Mouse (Mus musculus): ENCODE measurements around the gene Gtpbp10. TPM values are rescaled to one million over a fixed set of nuclear protein-coding genes. Genes with fewer than 3 reads are reported as not detected.

Gene Gtpbp10
- polyA plus RNA-seq, 1 experiment from 2014 or later, result 19.4 TPM

- 80% methylated on average over 5 of the region's 5 CpGs for WGBS
- H3K4me2 ChIP-seq (replicated peaks), result peak overlapping the region; percentile 74; the same call in 1 of the 2 replicates
- ATAC-seq (ENCODE audit: insufficient number of reproducible peaks, low FRiP score, low TSS enrichment, low read depth), result no peak
Measured at GRCm38 (mm10) chr5:5515411-5515810, 43.9 kb downstream of the Gtpbp10 start.

GRCm38 (mm10) chr5:5514196-5515076 lies 44.9 kb downstream of the Gtpbp10 start, which contains the start of gene Cldn12:
Gene Cldn12, minus strand, starts transcription at chr5:5514958.
- Histone ChIP-seq H3K36me3 (no peaks in the 10 kb centered on the region), H3K9ac (peak within 1 kb of the TSS; percentile 63), H3K27me3 (no peaks in the 10 kb centered on the region), H3K4me2 (replicated peaks) (peak within 1 kb of the TSS; percentile 74), H3K27ac (replicated peaks) (peak within 1 kb of the TSS; percentile 92), H3K4me1 (peaks cover 10% of the 10 kb centered on the region; the same call in 1 of the 2 replicates), H3K4me3 (replicated peaks) (peak within 1 kb of the TSS; percentile 74), H3K9me3 (replicated peaks) (no peaks in the 10 kb centered on the region)
- peak; percentile 96 for ATAC-seq (ENCODE audit: insufficient number of reproducible peaks, low FRiP score, low TSS enrichment, low read depth)
- WGBS, result under 1% methylated on average over 79 of the region's 79 CpGs

More at GRCm38 (mm10) chr5:5515411-5515810, 43.9 kb downstream of the Gtpbp10 start:
- no peaks in the 10 kb centered on the region for H3K36me3 ChIP-seq
- no peaks in the 10 kb centered on the region for H3K27me3 ChIP-seq
- H3K9me3 ChIP-seq (replicated peaks), result no peaks in the 10 kb centered on the region
- H3K4me1 ChIP-seq, result peaks cover 6% of the 10 kb centered on the region; the same call in 1 of the 2 replicates
- no peak overlapping the region for H3K27ac ChIP-seq (replicated peaks)
- H3K4me3 ChIP-seq (replicated peaks), result peak overlapping the region; percentile 74; the same call in 1 of the 2 replicates
- no peak overlapping the region for H3K9ac ChIP-seq

- H3K27ac ChIP-seq (replicated peaks), result no peak overlapping the region
- no peaks in the 10 kb centered on the region for H3K27me3 ChIP-seq
- no peak overlapping the region for H3K4me3 ChIP-seq (replicated peaks)
- WGBS, result 82% methylated on average over 3 of the region's 3 CpGs
- peaks cover 16% of the 10 kb centered on the region for H3K36me3 ChIP-seq
- no peak for ATAC-seq (ENCODE audit: insufficient number of reproducible peaks, low FRiP score, low TSS enrichment, low read depth)
- H3K4me2 ChIP-seq (replicated peaks), result no peak overlapping the region
- H3K9me3 ChIP-seq (replicated peaks), result no peaks in the 10 kb centered on the region
- peaks cover 10% of the 10 kb centered on the region; the same call in 1 of the 2 replicates for H3K4me1 ChIP-seq
- no peak overlapping the region for H3K9ac ChIP-seq
Measured at GRCm38 (mm10) chr5:5511401-5511800, 47.9 kb downstream of the Gtpbp10 start.

- WGBS, result 69% methylated on average over 5 of the region's 5 CpGs
- peaks cover 10% of the 10 kb centered on the region; the same call in 1 of the 2 replicates for H3K4me1 ChIP-seq
- H3K9me3 ChIP-seq (replicated peaks), result no peaks in the 10 kb centered on the region
- peaks cover 16% of the 10 kb centered on the region for H3K36me3 ChIP-seq
- H3K9ac ChIP-seq, result no peak overlapping the region
- H3K4me2 ChIP-seq (replicated peaks), result no peak overlapping the region
- H3K27me3 ChIP-seq, result no peaks in the 10 kb centered on the region
- H3K4me3 ChIP-seq (replicated peaks), result no peak overlapping the region
- no peak for ATAC-seq (ENCODE audit: insufficient number of reproducible peaks, low FRiP score, low TSS enrichment, low read depth)
- no peak overlapping the region for H3K27ac ChIP-seq (replicated peaks)
Measured at GRCm38 (mm10) chr5:5510989-5511388, 48.3 kb downstream of the Gtpbp10 start.

- Histone ChIP-seq H3K9me3 (replicated peaks) (no peaks in the 10 kb centered on the region), H3K27ac (replicated peaks) (no peak overlapping the region), H3K36me3 (peaks cover 16% of the 10 kb centered on the region), H3K27me3 (no peaks in the 10 kb centered on the region), H3K4me3 (replicated peaks) (no peak overlapping the region), H3K9ac (no peak overlapping the region), H3K4me2 (replicated peaks) (no peak overlapping the region), H3K4me1 (peaks cover 10% of the 10 kb centered on the region; the same call in 1 of the 2 replicates)
- 58% methylated on average over 10 of the region's 10 CpGs for WGBS
- ATAC-seq (ENCODE audit: insufficient number of reproducible peaks, low FRiP score, low TSS enrichment, low read depth), result no peak
Measured at GRCm38 (mm10) chr5:5510304-5510887, 48.9 kb downstream of the Gtpbp10 start.

GRCm38 (mm10) chr5:5508231-5508630 lies 51.1 kb downstream of the Gtpbp10 start:
- no peak for ATAC-seq (ENCODE audit: insufficient number of reproducible peaks, low FRiP score, low TSS enrichment, low read depth)
- Histone ChIP-seq H3K4me3 (replicated peaks) (no peak overlapping the region), H3K4me2 (replicated peaks) (no peak overlapping the region), H3K9ac (no peak overlapping the region), H3K36me3 (peaks cover 22% of the 10 kb centered on the region), H3K27me3 (no peaks in the 10 kb centered on the region), H3K9me3 (replicated peaks) (no peaks in the 10 kb centered on the region), H3K4me1 (0 out of 2 replicates have a peak, but pooled peaks cover 4% of the 10 kb centered on the region), H3K27ac (replicated peaks) (no peak overlapping the region)
- WGBS, result 89% methylated on average over 10 of the region's 10 CpGs

GRCm38 (mm10) chr5:5507701-5508225 lies 51.6 kb downstream of the Gtpbp10 start:
- Histone ChIP-seq H3K27ac (replicated peaks) (no peak overlapping the region), H3K4me2 (replicated peaks) (no peak overlapping the region), H3K4me1 (0 out of 2 replicates have a peak, but pooled peaks cover 4% of the 10 kb centered on the region), H3K9ac (no peak overlapping the region), H3K27me3 (no peaks in the 10 kb centered on the region), H3K9me3 (replicated peaks) (no peaks in the 10 kb centered on the region), H3K36me3 (peaks cover 22% of the 10 kb centered on the region), H3K4me3 (replicated peaks) (no peak overlapping the region)
- no peak for ATAC-seq (ENCODE audit: insufficient number of reproducible peaks, low FRiP score, low TSS enrichment, low read depth)
- WGBS, result 61% methylated on average over 20 of the region's 20 CpGs

- no peaks in the 10 kb centered on the region for H3K9me3 ChIP-seq (replicated peaks)
- H3K36me3 ChIP-seq, result peaks cover 22% of the 10 kb centered on the region
- no peak for ATAC-seq (ENCODE audit: insufficient number of reproducible peaks, low FRiP score, low TSS enrichment, low read depth)
- WGBS, result 88% methylated on average over 13 of the region's 13 CpGs
- H3K4me3 ChIP-seq (replicated peaks), result no peak overlapping the region
- H3K4me2 ChIP-seq (replicated peaks), result no peak overlapping the region
- no peak overlapping the region for H3K27ac ChIP-seq (replicated peaks)
- no peaks in the 10 kb centered on the region for H3K27me3 ChIP-seq
- no peaks in the 10 kb centered on the region for H3K4me1 ChIP-seq
- H3K9ac ChIP-seq, result no peak overlapping the region
Measured at GRCm38 (mm10) chr5:5504456-5504855, 54.9 kb downstream of the Gtpbp10 start.

- H3K4me1 ChIP-seq, result no peaks in the 10 kb centered on the region
- WGBS, result 75% methylated on average over 4 of the region's 4 CpGs
- no peak overlapping the region for H3K4me3 ChIP-seq (replicated peaks)
- ATAC-seq (ENCODE audit: insufficient number of reproducible peaks, low FRiP score, low TSS enrichment, low read depth), result no peak
- H3K36me3 ChIP-seq, result peaks cover 22% of the 10 kb centered on the region
- no peak overlapping the region for H3K27ac ChIP-seq (replicated peaks)
- H3K9me3 ChIP-seq (replicated peaks), result no peaks in the 10 kb centered on the region
- H3K9ac ChIP-seq, result no peak overlapping the region
- H3K4me2 ChIP-seq (replicated peaks), result no peak overlapping the region
- H3K27me3 ChIP-seq, result no peaks in the 10 kb centered on the region
Measured at GRCm38 (mm10) chr5:5503381-5503780, 56.0 kb downstream of the Gtpbp10 start.

GRCm38 (mm10) chr5:5501583-5501982 lies 57.8 kb downstream of the Gtpbp10 start:
- WGBS, result 70% methylated on average over 2 of the region's 2 CpGs
- H3K4me1 ChIP-seq, result no peaks in the 10 kb centered on the region
- H3K27ac ChIP-seq (replicated peaks), result no peak overlapping the region
- H3K9me3 ChIP-seq (replicated peaks), result no peaks in the 10 kb centered on the region
- H3K4me3 ChIP-seq (replicated peaks), result no peak overlapping the region
- ATAC-seq (ENCODE audit: insufficient number of reproducible peaks, low FRiP score, low TSS enrichment, low read depth), result no peak
- peaks cover 7% of the 10 kb centered on the region for H3K36me3 ChIP-seq
- H3K4me2 ChIP-seq (replicated peaks), result no peak overlapping the region
- no peaks in the 10 kb centered on the region for H3K27me3 ChIP-seq
- no peak overlapping the region for H3K9ac ChIP-seq

- Histone ChIP-seq H3K9ac (no peak overlapping the region), H3K27ac (replicated peaks) (no peak overlapping the region), H3K4me3 (replicated peaks) (no peak overlapping the region), H3K4me2 (replicated peaks) (no peak overlapping the region), H3K36me3 (no peaks in the 10 kb centered on the region), H3K9me3 (replicated peaks) (no peaks in the 10 kb centered on the region), H3K4me1 (no peaks in the 10 kb centered on the region), H3K27me3 (no peaks in the 10 kb centered on the region)
- 54% methylated on average over 3 of the region's 3 CpGs for WGBS
- ATAC-seq (ENCODE audit: insufficient number of reproducible peaks, low FRiP score, low TSS enrichment, low read depth), result no peak
Measured at GRCm38 (mm10) chr5:5496393-5496792, 62.9 kb downstream of the Gtpbp10 start.
